Mouse (Mus musculus) thymus, adult 2 months (tissue): ENCODE results near the gene Psg20.

Experiments used
- CTCF ChIP-seq: fragments of 200-500 bp; IDR thresholded peaks from 2 replicates; pipeline ENCODE4 v1.5.1; 2012; ENCODE audit warnings: mild to moderate bottlenecking, control low read depth, low read length, moderate library complexity, borderline replicate concordance; ENCODE audit not compliant: control insufficient read depth, poor library complexity, insufficient read depth; ENCODE audit errors: extremely low read depth
- POLR2A ChIP-seq: fragments of 200-500 bp; IDR thresholded peaks from 2 replicates; pipeline ENCODE4 v1.6.1; 2012; ENCODE audit warnings: mild to moderate bottlenecking, low read length, control low read depth, moderate library complexity; ENCODE audit not compliant: control insufficient read depth, poor library complexity, insufficient read depth; ENCODE audit errors: extremely low read depth

- TF ChIP-seq POLR2A (no peak), CTCF (no peak)
These were observed 42.4 kb upstream of the Psg20 start for GRCm38 (mm10) chr7:18728391-18728790.
